Mouse (Mus musculus) liver (tissue): ENCODE measurements at regions not wholly inside any gene's neighbourhood (a gene's known extent, or its start where the extent isn't known, plus 50 kb on each side); places are given as distances from the start of the nearest gene placed in this dataset.

Experiments used
- DNase-seq: peaks from one replicate; pipeline ENCODE4 v3.0.0-alpha.2; 2020; ENCODE audit warnings: mixed read lengths

GRCm38 (mm10) chr13:72358243-72358904 lies 270.2 kb upstream of the Irx2 start:
- no peak for DNase-seq

- peak; percentile 5 for DNase-seq
These were observed 262.9 kb upstream of the Irx2 start for GRCm38 (mm10) chr13:72365534-72366271.

- DNase-seq: no peak
These were observed 262.3 kb upstream of the Irx2 start for GRCm38 (mm10) chr13:72366281-72366680.

GRCm38 (mm10) chr13:72370131-72370530 lies 258.5 kb upstream of the Irx2 start:
- no peak for DNase-seq

- DNase-seq: no peak
These were observed 257.6 kb upstream of the Irx2 start for GRCm38 (mm10) chr13:72370997-72371396.

- DNase-seq: no peak
These were observed 235.3 kb upstream of the Irx2 start for GRCm38 (mm10) chr13:72393366-72393765.

DNA sequence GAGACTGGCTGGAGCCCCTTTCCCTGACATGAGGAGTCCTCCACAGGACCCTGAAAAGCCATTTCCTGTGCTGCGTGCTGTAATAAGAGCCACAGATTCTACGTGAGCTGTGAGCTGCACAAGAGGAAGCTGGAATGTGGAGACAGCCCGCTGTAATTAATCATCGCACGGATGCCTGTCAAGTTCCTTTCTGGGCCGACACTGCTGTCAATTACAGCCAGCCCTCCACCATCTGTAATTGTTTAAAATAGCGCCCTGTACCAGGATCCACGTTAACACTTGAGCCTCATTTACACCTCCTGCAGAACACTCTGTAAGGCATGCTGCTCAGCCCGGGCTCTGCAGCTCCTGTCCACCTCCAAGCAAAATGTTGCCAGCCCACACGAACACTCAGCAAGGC lies 227.9 kb upstream of the Irx2 start:
- DNase-seq: peak; percentile 8

- no peak for DNase-seq
These were observed 219.2 kb upstream of the Irx2 start for GRCm38 (mm10) chr13:72409238-72409965.

GRCm38 (mm10) chr13:72412656-72413055 lies 216.0 kb upstream of the Irx2 start:
- no peak for DNase-seq

DNA sequence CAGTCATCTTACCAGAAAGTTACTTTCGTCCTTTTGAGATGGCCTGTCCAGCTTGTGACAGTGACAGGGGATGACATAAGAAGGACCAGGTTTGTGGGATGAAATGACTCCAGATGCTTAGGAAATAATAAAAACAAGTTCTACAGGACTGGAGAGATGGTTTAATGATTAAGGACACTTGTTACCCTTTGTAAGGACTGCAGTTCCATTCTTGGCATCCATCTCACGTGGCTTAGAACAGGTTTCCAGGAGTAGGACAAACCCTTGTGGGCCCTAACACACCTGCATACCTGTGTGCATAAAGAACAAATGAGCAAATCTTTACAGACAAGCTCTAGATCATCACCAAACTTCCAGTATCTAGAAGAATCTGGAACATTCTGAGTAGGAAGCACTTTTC lies 211.6 kb upstream of the Irx2 start:
- no peak for DNase-seq

- no peak for DNase-seq
These were observed 210.8 kb upstream of the Irx2 start for GRCm38 (mm10) chr13:72417816-72418215.

DNA sequence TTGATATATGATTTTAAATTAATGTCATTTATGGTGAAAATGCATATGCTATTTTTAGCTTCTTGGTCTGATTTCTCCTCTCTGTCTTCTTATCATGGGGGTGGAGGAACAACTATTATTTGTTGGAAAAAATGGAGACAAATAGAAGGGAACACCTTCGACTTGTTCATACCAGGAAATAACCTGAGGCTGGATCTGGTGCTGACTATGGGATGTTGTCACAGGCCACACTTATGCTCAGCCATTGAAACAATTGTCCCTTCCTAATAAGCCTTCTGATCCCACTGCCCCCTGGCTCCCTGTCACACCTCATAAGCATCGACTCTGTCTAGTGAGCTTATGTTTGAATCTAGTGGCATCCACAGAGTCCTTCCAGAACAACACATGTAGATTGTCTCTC lies 210.3 kb upstream of the Irx2 start:
- no peak for DNase-seq

DNA sequence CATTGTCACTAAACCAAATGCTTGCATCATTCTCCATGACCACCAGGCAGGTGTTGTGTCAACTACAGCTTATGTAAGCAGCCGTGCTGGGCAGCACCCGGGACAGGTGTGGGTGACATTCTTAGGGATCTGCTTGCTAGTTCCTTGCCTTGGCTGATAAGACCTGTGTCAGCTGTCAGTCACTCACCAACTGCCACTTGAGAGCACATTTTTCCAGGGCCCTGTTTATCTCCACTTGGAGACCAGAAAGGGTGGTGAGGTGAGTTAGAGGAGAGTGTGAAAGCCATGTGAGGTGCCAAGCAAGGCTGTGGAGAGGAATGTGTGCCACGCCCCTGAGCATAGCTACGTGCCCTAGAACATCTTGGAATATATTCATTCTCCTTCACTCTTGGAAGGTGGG lies 209.1 kb upstream of the Irx2 start:
- DNase-seq: no peak

DNA sequence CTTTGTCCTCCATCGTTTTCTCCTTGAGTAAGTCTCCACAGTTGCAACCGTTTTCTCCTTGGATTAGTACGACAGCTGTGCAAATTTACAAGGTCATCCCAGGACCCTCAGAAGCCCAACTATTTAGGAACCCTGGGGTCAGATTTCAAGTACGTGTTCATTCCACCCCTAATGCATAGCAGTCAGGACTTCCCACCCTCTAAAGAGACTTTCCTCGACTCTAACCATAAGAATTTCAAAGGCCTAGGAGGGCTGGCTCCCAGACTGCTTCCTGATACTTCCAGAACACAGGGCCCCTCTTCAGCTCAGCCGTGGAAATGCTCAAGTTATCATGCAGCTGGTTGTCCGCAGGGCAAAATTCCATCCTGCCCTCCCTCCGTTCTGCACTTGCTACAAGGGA lies 202.7 kb upstream of the Irx2 start:
- no peak for DNase-seq

DNA sequence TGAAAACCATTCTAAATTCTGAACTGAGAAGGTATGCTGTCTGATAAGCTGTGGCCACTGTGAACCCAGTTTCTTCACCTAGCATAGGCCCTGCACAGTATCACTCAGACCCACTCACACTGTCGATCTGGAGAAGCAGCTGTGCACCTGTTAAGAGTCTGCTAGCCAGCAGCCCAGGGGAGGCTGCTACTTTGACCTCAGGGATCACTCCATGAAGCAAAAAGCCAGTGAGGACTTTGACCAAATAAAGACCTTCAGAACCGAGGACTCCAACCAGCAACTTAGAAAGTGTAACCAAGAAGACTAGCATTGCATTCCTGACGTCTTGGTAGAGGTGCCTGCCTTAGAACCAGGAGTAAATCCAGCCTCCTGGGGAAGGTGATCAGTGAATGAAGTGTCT lies 183.3 kb upstream of the Irx2 start:
- no peak for DNase-seq

- no peak for DNase-seq
These were observed 180.1 kb upstream of the Irx2 start for GRCm38 (mm10) chr13:72448458-72449058.

- DNase-seq: no peak
These were observed 133.3 kb upstream of the Irx2 start for GRCm38 (mm10) chr13:72495353-72495752.

DNA sequence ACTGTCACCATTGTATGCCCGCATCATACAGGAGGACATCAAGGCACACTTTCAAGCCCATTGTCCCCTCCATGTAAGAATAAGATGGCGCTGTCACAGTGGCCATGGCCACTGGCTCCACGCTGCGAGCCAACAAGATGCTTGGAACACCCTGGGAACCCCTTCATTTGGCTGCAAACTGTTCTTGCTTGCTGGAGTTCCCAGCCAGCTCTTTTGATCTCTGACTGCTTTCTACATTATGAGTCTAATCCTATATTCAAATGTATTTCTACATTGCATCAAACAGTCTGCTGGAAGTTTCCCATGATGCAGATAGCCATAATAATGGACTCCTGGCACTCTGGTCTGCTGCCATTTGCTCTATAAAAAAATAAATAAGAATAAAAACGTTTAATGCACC lies 131.6 kb upstream of the Irx2 start:
- DNase-seq: no peak

DNA sequence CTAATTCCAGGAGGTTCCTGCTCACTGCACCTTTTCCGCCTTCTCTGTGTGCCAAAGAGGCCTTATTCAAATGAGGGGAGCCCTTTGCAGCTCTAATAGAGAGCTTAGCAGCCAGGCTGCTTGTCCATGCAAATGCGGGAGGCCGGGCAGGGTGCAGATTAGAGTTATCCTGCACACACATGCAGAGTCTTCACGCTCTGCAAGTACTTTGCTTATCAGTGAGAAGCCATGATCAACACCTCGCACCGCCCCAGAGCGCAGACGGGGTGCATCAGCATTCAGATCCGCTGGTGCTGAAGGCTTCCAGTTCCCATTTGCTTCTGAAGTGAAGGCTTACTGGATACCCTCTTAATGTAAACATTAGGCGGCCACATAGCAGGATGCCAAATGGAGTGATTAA lies 131.1 kb upstream of the Irx2 start:
- DNase-seq: peak; percentile 8

GRCm38 (mm10) chr13:72505954-72506353 lies 122.7 kb upstream of the Irx2 start:
- DNase-seq: no peak

- DNase-seq: no peak
These were observed 90.0 kb upstream of the Irx2 start for GRCm38 (mm10) chr13:72538633-72539032.

GRCm38 (mm10) chr13:72541706-72542105 lies 86.9 kb upstream of the Irx2 start:
- DNase-seq: no peak

- DNase-seq: no peak
These were observed 70.7 kb upstream of the Irx2 start for GRCm38 (mm10) chr13:72557951-72558350.

DNA sequence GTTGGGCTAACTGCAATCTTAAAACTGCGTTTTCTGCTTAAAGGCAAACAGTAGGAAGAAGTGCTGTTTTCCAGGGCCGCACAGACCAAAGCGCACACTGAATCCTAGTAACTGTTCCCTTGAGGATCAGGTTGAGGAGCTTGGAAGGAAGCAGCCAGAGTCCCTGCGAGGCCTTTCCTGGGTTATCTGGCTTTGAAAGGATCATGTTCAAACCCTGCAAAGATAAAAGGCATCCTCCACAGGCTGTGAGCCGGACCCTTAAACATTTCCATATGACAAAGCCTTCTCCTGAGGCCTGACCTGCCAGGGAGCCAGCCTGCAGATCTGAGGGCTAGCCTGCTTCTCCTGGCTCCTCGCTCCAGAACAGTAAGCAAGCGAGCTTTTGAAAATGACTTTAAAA lies 56.7 kb upstream of the Irx2 start:
- no peak for DNase-seq
